ENCODE assay signal across 9 mouse cellular contexts in the genomic region with DNA sequence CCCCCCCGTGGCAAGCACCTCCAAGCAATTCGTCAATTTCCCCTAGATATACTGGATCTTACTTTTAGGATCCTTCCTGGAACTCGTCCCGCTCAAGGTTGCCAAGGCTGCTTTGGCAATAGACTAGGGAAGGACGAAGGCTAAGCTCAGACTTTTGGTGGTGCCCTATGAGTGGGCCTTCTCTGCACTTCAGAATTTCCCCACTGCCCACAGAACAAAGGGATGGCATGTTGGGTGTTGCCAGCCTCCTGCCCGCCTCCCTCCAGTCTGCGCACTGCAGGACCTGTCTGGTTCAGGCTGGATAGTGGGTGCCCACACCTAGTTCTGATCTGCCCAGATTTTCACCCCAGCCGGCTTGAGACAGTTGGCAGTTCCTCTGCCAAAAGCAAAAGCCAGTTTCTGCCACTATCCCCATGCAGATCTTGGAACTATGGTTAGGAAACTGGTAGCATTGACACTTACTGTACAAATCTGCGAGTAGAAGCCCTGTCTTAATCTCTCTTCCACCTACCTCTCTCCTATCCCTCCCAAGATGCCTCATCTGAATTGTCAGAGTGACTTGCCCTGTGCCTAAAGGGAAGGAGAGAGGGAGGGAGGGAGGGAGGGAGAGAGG. TPM values are rescaled to one million over a fixed set of nuclear protein-coding genes. Genes with fewer than 3 reads are reported as not detected.
A peak's percentile ranks its signal among the peaks of the same experiment; 100 is the strongest.
DNase-seq lines count a peak whose midpoint lies in the region; ATAC-seq and TF ChIP-seq lines count a peak whose summit lies in the region.
"Had no signal": no experiment of that assay in that cellular context is flagged by ENCODE, and none has a peak within 500 bp of the region (broad histone marks: within the 10 kb centered on the region; RNA-seq: fewer than 3 reads in every experiment).

No protein-coding gene starts in this region.

- no peak for DNase-seq in lung, postnatal 25 days (ENCODE audit: low spot score)
- DNase-seq in heart, postnatal 0 days (ENCODE audit: low spot score): no peak
- DNase-seq in gastrocnemius, postnatal 4 days (ENCODE audit: low spot score in 2 of 2): no peak
- DNase-seq in retina, embryonic 14.5 days (ENCODE audit: low spot score): no peak
- DNase-seq: lung, adult 2 months had no signal

- WGBS in lung, embryonic 15.5 days: 45% methylated on average over 8 of the region's 9 CpGs
- WGBS in heart, postnatal 0 days: 38% methylated on average over 9 of the region's 9 CpGs
- whole genome bisulfite sequencing in kidney, embryonic 14.5 days: 41% methylated on average over 9 of the region's 9 CpGs
- 36% methylated on average over 9 of the region's 9 CpGs for WGBS in stomach, embryonic 14.5 days

- H3K27ac ChIP-seq in lung, embryonic 15.5 days: no peak overlapping the region
- 0 out of 2 replicates have a peak overlapping the region, but pooled peaks have one; percentile 72 for H3K27ac ChIP-seq in heart, postnatal 0 days (ENCODE audit: low read depth)
- no peak overlapping the region for H3K27ac ChIP-seq in kidney, embryonic 14.5 days (ENCODE audit: low read depth, low read length)
- H3K27ac ChIP-seq in stomach, embryonic 14.5 days (ENCODE audit: low read length): no peak overlapping the region

- peak overlapping the region; percentile 93 for H3K4me2 ChIP-seq in lung, embryonic 15.5 days
- peak overlapping the region; percentile 75 for H3K4me2 ChIP-seq in heart, postnatal 0 days (ENCODE audit: low read depth, low read length)
- H3K4me2 ChIP-seq in kidney, embryonic 14.5 days (replicated peaks; ENCODE audit: low read depth, low read length): peak overlapping the region; percentile 77; the same call in 1 of the 2 replicates
- no peak overlapping the region; the same call in 1 of the 2 replicates for H3K4me2 ChIP-seq in stomach, embryonic 14.5 days (replicated peaks; ENCODE audit: low read depth, low read length)

- no peaks in the 10 kb centered on the region for H3K9me3 ChIP-seq in lung, embryonic 15.5 days
- no peaks in the 10 kb centered on the region for H3K9me3 ChIP-seq in heart, postnatal 0 days (replicated peaks; ENCODE audit: control insufficient read depth, low read length)
- H3K9me3 ChIP-seq in kidney, embryonic 14.5 days (ENCODE audit: control insufficient read depth, low read length): no peaks in the 10 kb centered on the region
- H3K9me3 ChIP-seq in stomach, embryonic 14.5 days (ENCODE audit: control insufficient read depth, low read depth, low read length): no peaks in the 10 kb centered on the region

- TF ChIP-seq CTCF in heart, postnatal 0 days (IDR thresholded peaks at IDR 0.05; ENCODE audit: low read depth): no peak

- no peaks in the 10 kb centered on the region for H3K36me3 ChIP-seq in lung, embryonic 15.5 days
- H3K36me3 ChIP-seq in heart, postnatal 0 days (replicated peaks; ENCODE audit: control insufficient read depth, insufficient read depth, low read length): no peaks in the 10 kb centered on the region
- H3K36me3 ChIP-seq in kidney, embryonic 14.5 days (ENCODE audit: control insufficient read depth, insufficient read depth, low read length): no peaks in the 10 kb centered on the region
- no peaks in the 10 kb centered on the region for H3K36me3 ChIP-seq in stomach, embryonic 14.5 days (ENCODE audit: control insufficient read depth, insufficient read depth, low read length)

- peak overlapping the region; percentile 44; the same call in 1 of the 2 replicates for H3K4me3 ChIP-seq in lung, embryonic 15.5 days
- H3K4me3 ChIP-seq in heart, postnatal 0 days (ENCODE audit: low read depth, low read length): peak overlapping the region; percentile 61
- peak overlapping the region; percentile 47; the same call in 1 of the 2 replicates for H3K4me3 ChIP-seq in kidney, embryonic 14.5 days (ENCODE audit: low read length)
- H3K4me3 ChIP-seq in stomach, embryonic 14.5 days (ENCODE audit: low read depth, low read length): peak overlapping the region; percentile 40; the same call in 1 of the 2 replicates

- no peak for ATAC-seq in lung, embryonic 15.5 days (ENCODE audit: borderline replicate concordance, extremely low read depth, low FRiP score, low TSS enrichment)
- ATAC-seq in heart, postnatal 0 days (ENCODE audit: insufficient read depth, low read depth): no peak
- ATAC-seq in kidney, embryonic 14.5 days (ENCODE audit: low FRiP score, low TSS enrichment): no peak
- no peak for ATAC-seq in stomach, embryonic 14.5 days (ENCODE audit: insufficient number of reproducible peaks, insufficient read depth, low FRiP score, low read depth)

- TF ChIP-seq EP300 in heart, postnatal 0 days (IDR thresholded peaks at IDR 0.05; ENCODE audit: low read depth): no peak

- H3K9ac ChIP-seq in lung, embryonic 15.5 days: no peak overlapping the region
- H3K9ac ChIP-seq in heart, postnatal 0 days (replicated peaks; ENCODE audit: low read depth, low read length): peak overlapping the region; percentile 66
- H3K9ac ChIP-seq in kidney, embryonic 14.5 days (ENCODE audit: low read depth, low read length): no peak overlapping the region
- no peak overlapping the region for H3K9ac ChIP-seq in stomach, embryonic 14.5 days (replicated peaks; ENCODE audit: low read depth, low read length)

- H3K27me3 ChIP-seq in lung, embryonic 15.5 days: peaks cover 61% of the 10 kb centered on the region
- H3K27me3 ChIP-seq in heart, postnatal 0 days (ENCODE audit: control insufficient read depth, insufficient read depth, low read length): peaks cover 46% of the 10 kb centered on the region
- peaks cover 52% of the 10 kb centered on the region for H3K27me3 ChIP-seq in kidney, embryonic 14.5 days (ENCODE audit: control insufficient read depth, insufficient read depth, low read length)
- peaks cover 41% of the 10 kb centered on the region for H3K27me3 ChIP-seq in stomach, embryonic 14.5 days (ENCODE audit: control insufficient read depth, insufficient read depth, low read length)

- H3K4me1 ChIP-seq in lung, embryonic 15.5 days: peaks cover 35% of the 10 kb centered on the region
- peaks cover 19% of the 10 kb centered on the region; the same call in 1 of the 2 replicates for H3K4me1 ChIP-seq in heart, postnatal 0 days (ENCODE audit: control insufficient read depth, insufficient read depth)
- H3K4me1 ChIP-seq in kidney, embryonic 14.5 days (ENCODE audit: control insufficient read depth, insufficient read depth, low read length): peaks cover 18% of the 10 kb centered on the region
- peaks cover 11% of the 10 kb centered on the region; the same call in 1 of the 2 replicates for H3K4me1 ChIP-seq in stomach, embryonic 14.5 days (ENCODE audit: control insufficient read depth, insufficient read depth, low read length)

RNA-seq across cellular contexts. Expression of a gene that starts 1.9 kb away (rescaled TPM):
- polyA plus RNA-seq in lung, embryonic 15.5 days (2015; fragmentation: Nextera tagmentation; extraction: Ambion mirVana): 0.98 and 2.1 TPM in 2 replicates
- total RNA-seq in heart, postnatal 0 days (2014; rRNA removed; ENCODE audit: low replicate concordance): 16.8 and 23.1 TPM in 2 replicates
- 11.5 and 11.9 TPM in 2 replicates for polyA plus RNA-seq in heart, postnatal 0 days (2015; fragmentation: Nextera tagmentation; extraction: Ambion mirVana)
- polyA plus RNA-seq in kidney, embryonic 14.5 days (2014; fragmentation: Nextera tagmentation; extraction: Ambion mirVana): 13.8 and 21.5 TPM in 2 replicates
- polyA plus RNA-seq in stomach, embryonic 14.5 days (2014; fragmentation: Nextera tagmentation; extraction: Ambion mirVana): 12.5 and 13.4 TPM in 2 replicates
- total RNA-seq in gastrocnemius, postnatal 4 days (2021): 1 to 10 TPM; 9.1 to 9.3 TPM
- total RNA-seq: MEL had no signal
